Mouse (Mus musculus) T-helper 2 cell (primary cell): ENCODE results near the gene Gm17577.
"Not testable (repeated sequence)": the region's sequence is repeated elsewhere in the genome, so short reads cannot be mapped to it uniquely, and the experiment has no call there.

Source experiments
- in situ Hi-C: fragments of 300-600 bp; cut with MboI, MseI; formaldehyde crosslinking; loops from one replicate; pipeline ENCODE4 v1.15.1; 2025; ENCODE audit warnings: high pct_unique_total_duplicates

Gm17577 gene

GRCm38 (mm10) chrX:123246807-123247206 lies at the start of gene Gm17577:
Gm17577 (minus strand) TSS chrX:123246907.
- in situ Hi-C loops, result loop anchor here (10.0 to 25.0 kb wide), 2 partner anchors 228 to 665 kb away; no protein-coding TSS in a partner anchor

DNA sequence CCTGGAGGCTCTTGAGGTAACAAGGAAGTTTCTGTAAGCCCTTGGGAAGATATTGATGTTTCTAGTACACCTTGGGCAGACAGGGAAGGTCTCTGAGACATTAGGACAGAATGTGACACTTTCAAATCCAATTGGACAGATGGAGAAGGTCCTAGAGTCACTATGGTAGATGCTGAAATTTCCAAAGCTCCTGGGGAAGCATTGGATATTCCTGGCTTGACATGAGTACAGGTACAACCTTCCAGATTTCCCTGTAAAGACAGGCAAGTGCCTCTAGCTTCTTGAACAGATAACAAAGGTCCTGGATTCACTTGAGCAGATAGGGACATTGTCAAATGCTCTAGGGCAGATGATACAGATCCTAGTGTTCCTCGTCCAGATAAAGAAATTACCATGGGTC lies 24.3 kb downstream of the Gm17577 start, which contains the start of gene Srsx:
Srsx (minus strand) TSS at position 101 of the 400 bp plus-strand sequence.
- in situ Hi-C loops, result not testable (repeated sequence)
